Mouse (Mus musculus): Measurements from ENCODE around the gene Olfr1018. TPM values are rescaled to one million over a fixed set of nuclear protein-coding genes. Genes with fewer than 3 reads are reported as not detected.

Gene Olfr1018
- total RNA-seq, 1 experiment, result not detected

DNA sequence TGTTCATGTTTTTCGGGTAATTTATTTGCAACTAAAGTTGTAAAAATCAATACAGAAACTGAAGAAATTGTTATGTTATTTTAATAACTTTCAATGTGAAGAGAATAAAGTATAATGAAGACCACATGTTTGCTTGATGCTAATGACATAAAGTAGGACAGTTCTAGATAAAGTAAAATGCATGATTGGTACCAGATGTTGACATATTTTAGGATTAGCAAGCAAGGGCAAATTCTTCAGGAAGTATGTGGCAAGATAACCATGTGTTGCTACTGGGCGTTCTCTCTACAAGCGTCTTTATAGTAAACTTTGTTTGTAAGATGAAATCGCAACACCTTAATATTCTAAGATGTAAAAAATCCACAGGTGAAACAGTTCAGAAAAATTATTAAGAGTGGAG, 13.8 kb upstream of the Olfr1018 start:
- DNase-seq (ENCODE audit: low read depth, low spot score), result no peak
- TF ChIP-seq CHD2 (IDR thresholded peaks at IDR 0.05; ENCODE audit: low read depth, low read length) (no peak), ZC3H11A (IDR thresholded peaks at IDR 0.05; ENCODE audit: borderline replicate concordance, low read depth, low read length) (no peak), ZNF384 (IDR thresholded peaks at IDR 0.05; ENCODE audit: low read depth, low read length) (no peak), HCFC1 (IDR thresholded peaks at IDR 0.05; ENCODE audit: borderline replicate concordance, insufficient read depth, low read length) (no peak), MAFK (IDR thresholded peaks at IDR 0.05; ENCODE audit: insufficient read depth, low read depth, low read length) (no peak)
- Histone ChIP-seq H3K4me3 (ENCODE audit: insufficient read depth in 1 of 2, low read depth in 1 of 2, low read length in 2 of 2, poor library complexity in 1 of 2, severe bottlenecking in 1 of 2) (no peak overlapping the region), H3K36me3 (ENCODE audit: control insufficient read depth, insufficient read depth, low read length, poor library complexity, severe bottlenecking) (no peaks in the 10 kb centered on the region), H3K9me3 (ENCODE audit: control insufficient read depth, insufficient read depth, low read depth, low read length) (no peaks in the 10 kb centered on the region), H3K9ac (ENCODE audit: insufficient read depth, low read depth, low read length, poor library complexity, severe bottlenecking) (no peak overlapping the region), H3K4me1 (ENCODE audit: control insufficient read depth in 2 of 2, insufficient read depth in 2 of 2, low read length in 2 of 2, poor library complexity in 1 of 2) (no peaks in the 10 kb centered on the region), H3K27ac (ENCODE audit: insufficient read depth, low read depth, low read length, poor library complexity, severe bottlenecking) (no peak overlapping the region)
- in situ Hi-C loops (cut with MboI; ENCODE audit: low sequenced_read_pairs in 2 of 2, unreplicated experiment in 2 of 2), result no loop called here

DNA sequence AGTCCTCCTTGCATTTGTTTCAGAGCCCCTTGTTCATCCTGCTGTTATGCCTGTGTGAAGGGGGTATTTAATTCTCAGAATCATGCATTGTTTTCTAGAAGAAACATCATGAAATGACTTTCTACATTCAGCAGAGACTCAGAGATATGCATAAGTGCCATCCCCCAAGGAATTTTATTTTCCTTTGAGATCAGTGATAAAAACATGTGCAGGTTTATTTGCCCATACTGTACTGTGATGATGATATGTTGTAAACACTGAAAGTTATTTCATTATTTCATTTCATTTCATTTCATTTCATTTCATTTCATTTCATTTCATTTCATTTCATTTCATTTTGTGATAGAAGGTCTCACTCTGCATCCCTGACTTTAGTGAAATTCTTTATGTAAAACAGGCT, 27.1 kb downstream of the Olfr1018 start, which contains the start of gene Olfr1019:
Gene Olfr1019, minus strand, starts transcription at position 101 of the 400 bp plus-strand sequence.
- no peak within 1 kb of the TSS for H3K9ac ChIP-seq (ENCODE audit: insufficient read depth, low read depth, low read length, poor library complexity, severe bottlenecking)
- no peaks in the 10 kb centered on the region for H3K36me3 ChIP-seq (ENCODE audit: control insufficient read depth, insufficient read depth, low read length, poor library complexity, severe bottlenecking)
- no peak within 1 kb of the TSS for H3K4me3 ChIP-seq (ENCODE audit: insufficient read depth in 1 of 2, low read depth in 1 of 2, low read length in 2 of 2, poor library complexity in 1 of 2, severe bottlenecking in 1 of 2)
- TF ChIP-seq ZC3H11A (IDR thresholded peaks at IDR 0.05; ENCODE audit: borderline replicate concordance, low read depth, low read length), result no peak
- no peak for TF ChIP-seq ZNF384 (IDR thresholded peaks at IDR 0.05; ENCODE audit: low read depth, low read length)
- no peak for TF ChIP-seq CHD2 (IDR thresholded peaks at IDR 0.05; ENCODE audit: low read depth, low read length)
- TF ChIP-seq HCFC1 (IDR thresholded peaks at IDR 0.05; ENCODE audit: borderline replicate concordance, insufficient read depth, low read length), result no peak
- no peak for TF ChIP-seq MAFK (IDR thresholded peaks at IDR 0.05; ENCODE audit: insufficient read depth, low read depth, low read length)
- in situ Hi-C loops (cut with MboI; ENCODE audit: low sequenced_read_pairs in 2 of 2, unreplicated experiment in 2 of 2), result no loop called here
- no peak for DNase-seq (ENCODE audit: low read depth, low spot score)
- no peaks in the 10 kb centered on the region for H3K9me3 ChIP-seq (ENCODE audit: control insufficient read depth, insufficient read depth, low read depth, low read length)
- no peak within 1 kb of the TSS for H3K27ac ChIP-seq (ENCODE audit: insufficient read depth, low read depth, low read length, poor library complexity, severe bottlenecking)
- H3K4me1 ChIP-seq (ENCODE audit: control insufficient read depth in 2 of 2, insufficient read depth in 2 of 2, low read length in 2 of 2, poor library complexity in 1 of 2), result no peaks in the 10 kb centered on the region

DNA sequence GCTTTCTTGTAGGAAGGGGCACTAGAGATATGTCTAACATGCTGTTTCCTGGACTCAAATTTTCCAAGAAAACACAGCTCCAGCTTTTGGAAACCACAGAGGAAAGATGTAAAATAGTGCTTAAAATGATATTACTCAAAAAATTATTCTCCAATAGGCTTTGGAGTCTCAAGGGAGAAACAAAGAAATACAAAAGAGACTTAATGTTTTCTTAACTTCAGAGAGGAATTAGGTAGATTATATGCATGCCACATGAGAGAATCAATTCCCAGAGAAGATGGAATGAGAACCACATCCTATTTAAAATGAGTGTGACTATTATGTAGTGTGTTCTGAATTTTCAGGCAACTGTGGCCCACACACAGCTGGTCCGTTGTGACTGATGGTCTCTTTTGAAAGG, 28.5 kb downstream of the Olfr1018 start, which contains the start of gene Olfr1020:
Gene Olfr1020, plus strand, starts transcription at position 301 of the 400 bp plus-strand sequence.
- DNase-seq (ENCODE audit: low read depth, low spot score), result no peak
- no peak within 1 kb of the TSS for H3K9ac ChIP-seq (ENCODE audit: insufficient read depth, low read depth, low read length, poor library complexity, severe bottlenecking)
- H3K27ac ChIP-seq (ENCODE audit: insufficient read depth, low read depth, low read length, poor library complexity, severe bottlenecking), result no peak within 1 kb of the TSS
- in situ Hi-C loops (cut with MboI; ENCODE audit: low sequenced_read_pairs in 2 of 2, unreplicated experiment in 2 of 2), result no loop called here
- H3K9me3 ChIP-seq (ENCODE audit: control insufficient read depth, insufficient read depth, low read depth, low read length), result no peaks in the 10 kb centered on the region
- no peak within 1 kb of the TSS for H3K4me3 ChIP-seq (ENCODE audit: insufficient read depth in 1 of 2, low read depth in 1 of 2, low read length in 2 of 2, poor library complexity in 1 of 2, severe bottlenecking in 1 of 2)
- no peaks in the 10 kb centered on the region for H3K36me3 ChIP-seq (ENCODE audit: control insufficient read depth, insufficient read depth, low read length, poor library complexity, severe bottlenecking)
- H3K4me1 ChIP-seq (ENCODE audit: control insufficient read depth in 2 of 2, insufficient read depth in 2 of 2, low read length in 2 of 2, poor library complexity in 1 of 2), result no peaks in the 10 kb centered on the region
- TF ChIP-seq ZC3H11A (IDR thresholded peaks at IDR 0.05; ENCODE audit: borderline replicate concordance, low read depth, low read length) (no peak), CHD2 (IDR thresholded peaks at IDR 0.05; ENCODE audit: low read depth, low read length) (no peak), MAFK (IDR thresholded peaks at IDR 0.05; ENCODE audit: insufficient read depth, low read depth, low read length) (no peak), HCFC1 (IDR thresholded peaks at IDR 0.05; ENCODE audit: borderline replicate concordance, insufficient read depth, low read length) (no peak), ZNF384 (IDR thresholded peaks at IDR 0.05; ENCODE audit: low read depth, low read length) (no peak)

DNA sequence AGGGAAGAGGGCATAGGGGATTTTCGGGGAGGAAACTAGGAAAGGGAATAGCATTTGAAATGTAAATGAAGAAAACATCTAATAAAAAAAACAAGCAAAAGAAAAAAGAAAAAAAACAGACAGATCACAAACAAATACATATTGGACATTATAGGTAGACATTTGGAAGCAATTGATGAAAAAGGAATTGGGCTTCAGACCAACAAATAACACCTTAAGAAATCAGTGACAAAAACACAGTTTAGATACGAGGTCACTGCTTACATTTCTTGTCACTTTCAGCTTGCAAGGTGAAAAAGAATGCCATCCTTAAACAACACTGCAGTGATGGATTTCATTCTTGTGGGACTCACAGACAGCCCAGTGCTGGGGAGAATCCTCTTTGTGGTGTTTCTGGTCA, 50.0 kb downstream of the Olfr1018 start, which contains the start of gene Olfr1022:
Gene Olfr1022, plus strand, starts transcription at position 301 of the 400 bp plus-strand sequence.
- Histone ChIP-seq H3K4me3 (ENCODE audit: insufficient read depth in 1 of 2, low read depth in 1 of 2, low read length in 2 of 2, poor library complexity in 1 of 2, severe bottlenecking in 1 of 2) (no peak within 1 kb of the TSS), H3K9me3 (ENCODE audit: control insufficient read depth, insufficient read depth, low read depth, low read length) (no peaks in the 10 kb centered on the region), H3K36me3 (ENCODE audit: control insufficient read depth, insufficient read depth, low read length, poor library complexity, severe bottlenecking) (no peaks in the 10 kb centered on the region), H3K9ac (ENCODE audit: insufficient read depth, low read depth, low read length, poor library complexity, severe bottlenecking) (no peak within 1 kb of the TSS), H3K27ac (ENCODE audit: insufficient read depth, low read depth, low read length, poor library complexity, severe bottlenecking) (no peak within 1 kb of the TSS), H3K4me1 (ENCODE audit: control insufficient read depth in 2 of 2, insufficient read depth in 2 of 2, low read length in 2 of 2, poor library complexity in 1 of 2) (no peaks in the 10 kb centered on the region)
- TF ChIP-seq CHD2 (IDR thresholded peaks at IDR 0.05; ENCODE audit: low read depth, low read length) (no peak), ZC3H11A (IDR thresholded peaks at IDR 0.05; ENCODE audit: borderline replicate concordance, low read depth, low read length) (no peak), HCFC1 (IDR thresholded peaks at IDR 0.05; ENCODE audit: borderline replicate concordance, insufficient read depth, low read length) (no peak), ZNF384 (IDR thresholded peaks at IDR 0.05; ENCODE audit: low read depth, low read length) (no peak), MAFK (IDR thresholded peaks at IDR 0.05; ENCODE audit: insufficient read depth, low read depth, low read length) (no peak)
- no peak for DNase-seq (ENCODE audit: low read depth, low spot score)
- in situ Hi-C loops (cut with MboI; ENCODE audit: low sequenced_read_pairs in 2 of 2, unreplicated experiment in 2 of 2), result no loop called here

Other genes starting within 250 kb of the Olfr1018 start
- not detected in 2 replicates for gene Olfr996, start 239.3 kb upstream of the Olfr1018 start, total RNA-seq (2012; rRNA removed)
- gene Olfr998, start 229.5 kb upstream of the Olfr1018 start, total RNA-seq (2012; rRNA removed), result not detected in 2 replicates
- gene Olfr1000, start 206.6 kb upstream of the Olfr1018 start, total RNA-seq (2012; rRNA removed), result not detected in 2 replicates
- gene Olfr1002, start 167.8 kb upstream of the Olfr1018 start, total RNA-seq (2012; rRNA removed), result not detected in 2 replicates
- not detected in 2 replicates for gene Olfr154, start 154.0 kb upstream of the Olfr1018 start, total RNA-seq (2012; rRNA removed)
- not detected in 2 replicates for gene Olfr1006, start 139.7 kb upstream of the Olfr1018 start, total RNA-seq (2012; rRNA removed)
- not detected in 2 replicates for gene Olfr1008, start 129.0 kb upstream of the Olfr1018 start, total RNA-seq (2012; rRNA removed)
- not detected in 2 replicates for gene Olfr1009, start 103.1 kb upstream of the Olfr1018 start, total RNA-seq (2012; rRNA removed)
- gene Olfr1012, start 55.7 kb upstream of the Olfr1018 start, total RNA-seq (2012; rRNA removed), result not detected in 2 replicates
- gene Olfr1013, start 51.4 kb upstream of the Olfr1018 start, total RNA-seq (2012; rRNA removed), result not detected in 2 replicates
- gene Olfr1014, start 45.8 kb upstream of the Olfr1018 start, total RNA-seq (2012; rRNA removed), result not detected in 2 replicates
- gene Olfr1015, start 36.5 kb upstream of the Olfr1018 start, total RNA-seq (2012; rRNA removed), result not detected in 2 replicates
- gene Olfr1016, start 15.9 kb upstream of the Olfr1018 start, total RNA-seq (2012; rRNA removed), result not detected in 2 replicates
- not detected in 2 replicates for gene Olfr1019, start 27.0 kb downstream of the Olfr1018 start, total RNA-seq (2012; rRNA removed)
- not detected in 2 replicates for gene Olfr1020, start 28.6 kb downstream of the Olfr1018 start, total RNA-seq (2012; rRNA removed)
- gene Olfr1022, start 50.1 kb downstream of the Olfr1018 start, total RNA-seq (2012; rRNA removed), result not detected in 2 replicates
- gene Olfr1023, start 67.2 kb downstream of the Olfr1018 start, total RNA-seq (2012; rRNA removed), result not detected in 2 replicates
- not detected in 2 replicates for gene Olfr1024, start 86.6 kb downstream of the Olfr1018 start, total RNA-seq (2012; rRNA removed)
- gene Olfr1025-ps1, start 96.7 kb downstream of the Olfr1018 start, total RNA-seq (2012; rRNA removed), result not detected in 2 replicates
- gene Olfr1026, start 103.1 kb downstream of the Olfr1018 start, total RNA-seq (2012; rRNA removed), result not detected in 2 replicates
- gene Olfr1028, start 132.0 kb downstream of the Olfr1018 start, total RNA-seq (2012; rRNA removed), result not detected in 2 replicates
- gene Olfr1029, start 155.4 kb downstream of the Olfr1018 start, total RNA-seq (2012; rRNA removed), result not detected in 2 replicates
- gene Olfr1030, start 160.8 kb downstream of the Olfr1018 start, total RNA-seq (2012; rRNA removed), result not detected in 2 replicates
- not detected in 2 replicates for gene Olfr1031, start 171.8 kb downstream of the Olfr1018 start, total RNA-seq (2012; rRNA removed)
- not detected in 2 replicates for gene Olfr1032, start 187.1 kb downstream of the Olfr1018 start, total RNA-seq (2012; rRNA removed)
- not detected in 2 replicates for gene Olfr1033, start 202.2 kb downstream of the Olfr1018 start, total RNA-seq (2012; rRNA removed)
- not detected in 2 replicates for gene Olfr1034, start 227.4 kb downstream of the Olfr1018 start, total RNA-seq (2012; rRNA removed)